Mouse (Mus musculus): Measurements from ENCODE around the gene Krtap6-1. TPM values are rescaled to one million over a fixed set of nuclear protein-coding genes. Genes with fewer than 3 reads are reported as not detected.
"Not testable (repeated sequence)": the region's sequence is repeated elsewhere in the genome, so short reads cannot be mapped to it uniquely, and the experiment has no call there.

Gene Krtap6-1
- not detected in 2 replicates for polyA plus RNA-seq (2015; fragmentation: Nextera tagmentation; extraction: Ambion mirVana)

GRCm38 (mm10) chr16:89031399-89031798 is at the start of gene Krtap6-1:
Gene Krtap6-1 (plus strand): TSS chr16:89031699.
- not testable (repeated sequence) for H3K4me3 ChIP-seq (ENCODE audit: low read depth, low read length); ATAC-seq

GRCm38 (mm10) chr16:89010659-89011058 is 20.8 kb upstream of the Krtap6-1 start, which contains the start of gene Krtap22-2:
Gene Krtap22-2 (minus strand): TSS chr16:89010759.
- no peak within 1 kb of the TSS for H3K9ac ChIP-seq (replicated peaks)
- ATAC-seq (no peak), DNase-seq (no peak)
- 74% methylated on average over 5 of the region's 5 CpGs for WGBS (ENCODE audit: insufficient replicate concordance)
- no peaks in the 10 kb centered on the region for H3K4me1 ChIP-seq (ENCODE audit: insufficient read depth)
- no peaks in the 10 kb centered on the region for H3K36me3 ChIP-seq (replicated peaks; ENCODE audit: insufficient read depth, low read length)
- H3K27ac ChIP-seq (ENCODE audit: low read depth), result no peak within 1 kb of the TSS
- no peak within 1 kb of the TSS for H3K4me3 ChIP-seq (ENCODE audit: low read depth, low read length)
- TF ChIP-seq CTCF (IDR thresholded peaks at IDR 0.05; ENCODE audit: low read depth) (no peak), EP300 (IDR thresholded peaks at IDR 0.05; ENCODE audit: low read depth) (no peak)
- H3K9me3 ChIP-seq (ENCODE audit: low read length), result no peaks in the 10 kb centered on the region; the same call in 1 of the 2 replicates
- no peaks in the 10 kb centered on the region for H3K27me3 ChIP-seq (ENCODE audit: insufficient read depth, low read length)
- H3K4me2 ChIP-seq (ENCODE audit: low read depth, low read length), result no peak within 1 kb of the TSS

More at GRCm38 (mm10) chr16:89031399-89031798, at the start of gene Krtap6-1:
- 74% methylated on average over 3 of the region's 3 CpGs for WGBS (ENCODE audit: insufficient replicate concordance)
- not testable (repeated sequence) for H3K9ac ChIP-seq (replicated peaks); H3K27me3 ChIP-seq (ENCODE audit: insufficient read depth, low read length); DNase-seq; H3K4me2 ChIP-seq (ENCODE audit: low read depth, low read length); H3K9me3 ChIP-seq (ENCODE audit: low read length); H3K4me1 ChIP-seq (ENCODE audit: insufficient read depth); H3K27ac ChIP-seq (ENCODE audit: low read depth); H3K36me3 ChIP-seq (replicated peaks; ENCODE audit: insufficient read depth, low read length)

GRCm38 (mm10) chr16:89013973-89014372 is 17.5 kb upstream of the Krtap6-1 start:
- H3K27ac ChIP-seq (ENCODE audit: low read depth), result no peak overlapping the region
- H3K27me3 ChIP-seq (ENCODE audit: insufficient read depth, low read length), result no peaks in the 10 kb centered on the region
- no peak overlapping the region for H3K9ac ChIP-seq (replicated peaks)
- ATAC-seq (no peak), DNase-seq (no peak)
- no peaks in the 10 kb centered on the region for H3K36me3 ChIP-seq (replicated peaks; ENCODE audit: insufficient read depth, low read length)
- H3K4me3 ChIP-seq (ENCODE audit: low read depth, low read length), result no peak overlapping the region
- 88% methylated on average over 3 of the region's 3 CpGs for whole genome bisulfite sequencing (ENCODE audit: insufficient replicate concordance)
- H3K4me1 ChIP-seq (ENCODE audit: insufficient read depth), result no peaks in the 10 kb centered on the region
- H3K9me3 ChIP-seq (ENCODE audit: low read length), result no peaks in the 10 kb centered on the region
- no peak overlapping the region for H3K4me2 ChIP-seq (ENCODE audit: low read depth, low read length)
- TF ChIP-seq EP300 (IDR thresholded peaks at IDR 0.05; ENCODE audit: low read depth), result no peak
- no peak for TF ChIP-seq CTCF (IDR thresholded peaks at IDR 0.05; ENCODE audit: low read depth)

- not testable (repeated sequence) for H3K36me3 ChIP-seq (replicated peaks; ENCODE audit: insufficient read depth, low read length); DNase-seq; H3K9me3 ChIP-seq (ENCODE audit: low read length); H3K4me3 ChIP-seq (ENCODE audit: low read depth, low read length); H3K4me1 ChIP-seq (ENCODE audit: insufficient read depth); H3K27me3 ChIP-seq (ENCODE audit: insufficient read depth, low read length); H3K9ac ChIP-seq (replicated peaks); H3K4me2 ChIP-seq (ENCODE audit: low read depth, low read length); H3K27ac ChIP-seq (ENCODE audit: low read depth); ATAC-seq
- 71% methylated on average over 1 of the region's 3 CpGs for WGBS (ENCODE audit: insufficient replicate concordance)
Measured at GRCm38 (mm10) chr16:89014984-89015383, 16.5 kb upstream of the Krtap6-1 start, which contains the start of gene Gm10229. Gene Gm10229 (plus strand): TSS chr16:89015284.

- not testable (repeated sequence) for H3K9ac ChIP-seq (replicated peaks); H3K4me2 ChIP-seq (ENCODE audit: low read depth, low read length); H3K9me3 ChIP-seq (ENCODE audit: low read length); ATAC-seq; H3K36me3 ChIP-seq (replicated peaks; ENCODE audit: insufficient read depth, low read length); H3K27me3 ChIP-seq (ENCODE audit: insufficient read depth, low read length); H3K27ac ChIP-seq (ENCODE audit: low read depth); H3K4me3 ChIP-seq (ENCODE audit: low read depth, low read length); DNase-seq; H3K4me1 ChIP-seq (ENCODE audit: insufficient read depth)
- 78% methylated on average over 2 of the region's 4 CpGs for WGBS (ENCODE audit: insufficient replicate concordance)
Measured at GRCm38 (mm10) chr16:89041372-89041771, 9.9 kb downstream of the Krtap6-1 start, which contains the start of gene Gm10228. Gene Gm10228 (minus strand): TSS chr16:89041472.

- TF ChIP-seq CTCF (IDR thresholded peaks at IDR 0.05; ENCODE audit: low read depth) (no peak), EP300 (IDR thresholded peaks at IDR 0.05; ENCODE audit: low read depth) (no peak)
- Histone ChIP-seq H3K9me3 (ENCODE audit: low read length) (no peaks in the 10 kb centered on the region), H3K9ac (replicated peaks) (no peak within 1 kb of the TSS), H3K27me3 (ENCODE audit: insufficient read depth, low read length) (no peaks in the 10 kb centered on the region), H3K4me1 (ENCODE audit: insufficient read depth) (no peaks in the 10 kb centered on the region), H3K27ac (ENCODE audit: low read depth) (no peak within 1 kb of the TSS), H3K36me3 (replicated peaks; ENCODE audit: insufficient read depth, low read length) (no peaks in the 10 kb centered on the region), H3K4me2 (ENCODE audit: low read depth, low read length) (no peak within 1 kb of the TSS), H3K4me3 (ENCODE audit: low read depth, low read length) (no peak within 1 kb of the TSS)
- WGBS (ENCODE audit: insufficient replicate concordance), result 71% methylated on average over 3 of the region's 3 CpGs
- DNase-seq (no peak), ATAC-seq (no peak)
Measured at GRCm38 (mm10) chr16:89047783-89048182, 16.3 kb downstream of the Krtap6-1 start, which contains the start of gene Krtap6-5. Gene Krtap6-5 (minus strand): TSS chr16:89047883.

GRCm38 (mm10) chr16:89063902-89064301 is 32.4 kb downstream of the Krtap6-1 start, which contains the start of gene 1110025L11Rik:
Gene 1110025L11Rik (minus strand): TSS chr16:89064002.
- H3K4me2 ChIP-seq (ENCODE audit: low read depth, low read length); H3K27ac ChIP-seq (ENCODE audit: low read depth); ATAC-seq; H3K4me3 ChIP-seq (ENCODE audit: low read depth, low read length); H3K27me3 ChIP-seq (ENCODE audit: insufficient read depth, low read length); H3K9ac ChIP-seq (replicated peaks); H3K36me3 ChIP-seq (replicated peaks; ENCODE audit: insufficient read depth, low read length); DNase-seq; H3K9me3 ChIP-seq (ENCODE audit: low read length); H3K4me1 ChIP-seq (ENCODE audit: insufficient read depth): not testable (repeated sequence)
- WGBS (ENCODE audit: insufficient replicate concordance), result no CpG with 5 or more reads among the region's 2 CpGs

GRCm38 (mm10) chr16:89071041-89071440 is 39.5 kb downstream of the Krtap6-1 start:
- not testable (repeated sequence) for H3K4me1 ChIP-seq (ENCODE audit: insufficient read depth); ATAC-seq; H3K9ac ChIP-seq (replicated peaks); H3K4me3 ChIP-seq (ENCODE audit: low read depth, low read length); H3K36me3 ChIP-seq (replicated peaks; ENCODE audit: insufficient read depth, low read length); H3K9me3 ChIP-seq (ENCODE audit: low read length); H3K27ac ChIP-seq (ENCODE audit: low read depth); DNase-seq; H3K4me2 ChIP-seq (ENCODE audit: low read depth, low read length); H3K27me3 ChIP-seq (ENCODE audit: insufficient read depth, low read length)
- WGBS (ENCODE audit: insufficient replicate concordance), result 59% methylated on average over 2 of the region's 2 CpGs
